Mouse (Mus musculus) lung, postnatal 0 days (tissue): ENCODE results near the gene Pa2g4.
A peak's percentile ranks its signal among the peaks of the same experiment; 100 is the strongest.

Experiments
- CTCF ChIP-seq: IDR thresholded peaks from 2 replicates; pipeline ENCODE4 v1.5.1; 2016; ENCODE audit warnings: antibody characterized with exemption, mild to moderate bottlenecking
- EP300 ChIP-seq: IDR thresholded peaks from 2 replicates; pipeline ENCODE4 v1.6.1; 2016; ENCODE audit warnings: antibody characterized with exemption, mild to moderate bottlenecking, control low read depth

DNA sequence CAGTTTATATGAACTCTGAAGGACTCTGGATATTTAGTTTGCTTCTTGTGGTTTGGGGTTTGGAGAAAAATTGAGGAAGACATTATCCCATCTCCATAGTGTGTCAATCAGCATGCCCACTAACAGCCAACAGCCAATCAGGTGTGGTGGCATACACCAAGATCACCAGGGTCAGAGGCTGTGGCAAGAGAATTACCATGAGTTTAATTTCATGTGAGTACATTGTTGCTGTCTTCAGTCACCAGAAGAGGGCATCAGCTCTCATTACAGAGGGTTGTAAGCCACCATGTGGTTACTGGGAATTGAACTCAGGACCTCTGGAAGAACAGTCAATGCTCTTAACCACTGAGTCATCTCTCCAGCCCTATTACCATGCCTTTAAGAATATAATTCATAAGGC lies 9.5 kb downstream of the Pa2g4 start:
- TF ChIP-seq CTCF (peak; percentile 48), EP300 (no peak)
